Mouse (Mus musculus): Measurements from ENCODE around the gene Tbk1. TPM values are rescaled to one million over a fixed set of nuclear protein-coding genes. Genes with fewer than 3 reads are reported as not detected.
A peak's percentile ranks its signal among the peaks of the same experiment; 100 is the strongest.

The Tbk1 gene
- total RNA-seq (2021) = 10 to 100 TPM; 49.1 to 50.3 TPM
- long read RNA-seq, experiment 1, transcript Tbk1-201 (21 exons, 3,024 nt) = major isoform, 46 of 59 reads
- long read RNA-seq, experiment 1, partial matches to known transcripts = 4 of 59 reads
- long read RNA-seq, experiment 1, other reads (novel, unspliced or antisense) = 9 of 59 reads
- long read RNA-seq, experiment 2, transcript Tbk1-201 (21 exons, 3,024 nt) = major isoform, 41 of 52 reads
- long read RNA-seq, experiment 2, partial matches to known transcripts = 4 of 52 reads
- long read RNA-seq, experiment 2, other reads (novel, unspliced or antisense) = 7 of 52 reads

GRCm38 (mm10) chr10:121586675-121587370 lies at the start of gene Tbk1:
Gene Tbk1 (minus strand): TSS chr10:121586787.
- DNase-seq (ENCODE audit: low spot score in 2 of 2) = peak; percentile 92 to 95

- no peak for DNase-seq (ENCODE audit: low spot score in 2 of 2)
Measured at GRCm38 (mm10) chr10:121636276-121636675, 49.7 kb upstream of the Tbk1 start.

GRCm38 (mm10) chr10:121634159-121634558 lies 47.6 kb upstream of the Tbk1 start:
- DNase-seq (ENCODE audit: low spot score in 2 of 2) = no peak

- DNase-seq (ENCODE audit: low spot score in 2 of 2) = no peak
Measured at GRCm38 (mm10) chr10:121628561-121629040, 42.0 kb upstream of the Tbk1 start.

- DNase-seq (ENCODE audit: low spot score in 2 of 2) = no peak
Measured at GRCm38 (mm10) chr10:121627216-121627852, 40.7 kb upstream of the Tbk1 start.

GRCm38 (mm10) chr10:121626186-121626882 lies 39.7 kb upstream of the Tbk1 start, which contains the start of gene Xpot:
Gene Xpot (minus strand): TSS chr10:121626332.
- DNase-seq (ENCODE audit: low spot score in 2 of 2) = peak; percentile 97 to 99

GRCm38 (mm10) chr10:121625407-121626185 lies 39.0 kb upstream of the Tbk1 start:
- no peak for DNase-seq (ENCODE audit: low spot score in 2 of 2)

- no peak for DNase-seq (ENCODE audit: low spot score in 2 of 2)
Measured at GRCm38 (mm10) chr10:121625006-121625405, 38.4 kb upstream of the Tbk1 start.

GRCm38 (mm10) chr10:121623670-121624069 lies 37.1 kb upstream of the Tbk1 start:
- DNase-seq (ENCODE audit: low spot score in 2 of 2) = no peak

GRCm38 (mm10) chr10:121622431-121622830 lies 35.8 kb upstream of the Tbk1 start:
- DNase-seq (ENCODE audit: low spot score in 2 of 2) = no peak

GRCm38 (mm10) chr10:121615935-121616334 lies 29.3 kb upstream of the Tbk1 start:
- no peak for DNase-seq (ENCODE audit: low spot score in 2 of 2)

- no peak for DNase-seq (ENCODE audit: low spot score in 2 of 2)
Measured at GRCm38 (mm10) chr10:121615146-121615870, 28.7 kb upstream of the Tbk1 start.

- no peak for DNase-seq (ENCODE audit: low spot score in 2 of 2)
Measured at GRCm38 (mm10) chr10:121613570-121613969, 27.0 kb upstream of the Tbk1 start.

- DNase-seq (ENCODE audit: low spot score in 2 of 2) = no peak
Measured at GRCm38 (mm10) chr10:121612448-121612847, 25.9 kb upstream of the Tbk1 start.

GRCm38 (mm10) chr10:121611587-121611986 lies 25.0 kb upstream of the Tbk1 start:
- no peak for DNase-seq (ENCODE audit: low spot score in 2 of 2)

- no peak for DNase-seq (ENCODE audit: low spot score in 2 of 2)
Measured at GRCm38 (mm10) chr10:121608177-121608576, 21.6 kb upstream of the Tbk1 start.

GRCm38 (mm10) chr10:121604632-121605344 lies 18.2 kb upstream of the Tbk1 start:
- DNase-seq (ENCODE audit: low spot score in 2 of 2) = no peak

GRCm38 (mm10) chr10:121603556-121603955 lies 17.0 kb upstream of the Tbk1 start:
- no peak for DNase-seq (ENCODE audit: low spot score in 2 of 2)

GRCm38 (mm10) chr10:121601272-121601671 lies 14.7 kb upstream of the Tbk1 start:
- DNase-seq (ENCODE audit: low spot score in 2 of 2) = no peak
